Mouse (Mus musculus): ENCODE measurements around the gene Fgf7. TPM values are rescaled to one million over a fixed set of nuclear protein-coding genes. Genes with fewer than 3 reads are reported as not detected.

Fgf7 gene
- polyA plus RNA-seq, 1 experiment from 2014 or later: 0.56 TPM

- no peaks in the 10 kb centered on the region for H3K27me3 ChIP-seq (ENCODE audit: insufficient read depth, poor library complexity, severe bottlenecking)
- H3K36me3 ChIP-seq: no peaks in the 10 kb centered on the region
- H3K9me3 ChIP-seq: no peaks in the 10 kb centered on the region
- H3K4me1 ChIP-seq (replicated peaks): peaks cover 22% of the 10 kb centered on the region
- no peak overlapping the region for H3K4me3 ChIP-seq
- H3K27ac ChIP-seq: no peak overlapping the region
- WGBS: 72% methylated on average over 4 of the region's 4 CpGs
- DNase-seq (ENCODE audit: low spot score): no peak
These were observed 5.0 kb downstream of the Fgf7 start for GRCm38 (mm10) chr2:126039414-126039891.

- Histone ChIP-seq H3K9me3 (no peaks in the 10 kb centered on the region), H3K27ac (no peak overlapping the region), H3K4me3 (no peak overlapping the region), H3K4me1 (replicated peaks) (peaks cover 25% of the 10 kb centered on the region), H3K27me3 (ENCODE audit: insufficient read depth, poor library complexity, severe bottlenecking) (no peaks in the 10 kb centered on the region), H3K36me3 (no peaks in the 10 kb centered on the region)
- DNase-seq (ENCODE audit: low spot score): no peak
- WGBS: 86% methylated on average over 2 of the region's 2 CpGs
These were observed 6.2 kb downstream of the Fgf7 start for GRCm38 (mm10) chr2:126040651-126041050.

GRCm38 (mm10) chr2:126041237-126041636, 6.8 kb downstream of the Fgf7 start:
- Histone ChIP-seq H3K36me3 (no peaks in the 10 kb centered on the region), H3K27ac (no peak overlapping the region), H3K27me3 (ENCODE audit: insufficient read depth, poor library complexity, severe bottlenecking) (no peaks in the 10 kb centered on the region), H3K4me1 (replicated peaks) (peaks cover 25% of the 10 kb centered on the region), H3K9me3 (no peaks in the 10 kb centered on the region), H3K4me3 (no peak overlapping the region)
- no peak for DNase-seq (ENCODE audit: low spot score)
- 90% methylated on average over 6 of the region's 6 CpGs for WGBS

- Histone ChIP-seq H3K27me3 (ENCODE audit: insufficient read depth, poor library complexity, severe bottlenecking) (no peaks in the 10 kb centered on the region), H3K4me3 (no peak overlapping the region), H3K27ac (no peak overlapping the region), H3K36me3 (no peaks in the 10 kb centered on the region), H3K9me3 (no peaks in the 10 kb centered on the region), H3K4me1 (replicated peaks) (peaks cover 25% of the 10 kb centered on the region)
- 53% methylated on average over 3 of the region's 3 CpGs for WGBS
- DNase-seq (ENCODE audit: low spot score): no peak
These were observed 8.2 kb downstream of the Fgf7 start for GRCm38 (mm10) chr2:126042674-126043073.

GRCm38 (mm10) chr2:126045621-126046020, 11.2 kb downstream of the Fgf7 start:
- DNase-seq (ENCODE audit: low spot score): no peak
- H3K36me3 ChIP-seq: no peaks in the 10 kb centered on the region
- no peaks in the 10 kb centered on the region for H3K27me3 ChIP-seq (ENCODE audit: insufficient read depth, poor library complexity, severe bottlenecking)
- H3K27ac ChIP-seq: no peak overlapping the region
- no peak overlapping the region for H3K4me3 ChIP-seq
- WGBS: 92% methylated on average over 5 of the region's 5 CpGs
- H3K4me1 ChIP-seq (replicated peaks): peaks cover 17% of the 10 kb centered on the region
- H3K9me3 ChIP-seq: no peaks in the 10 kb centered on the region

- no peak overlapping the region for H3K4me3 ChIP-seq
- 26% methylated on average over 6 of the region's 6 CpGs for WGBS
- DNase-seq (ENCODE audit: low spot score): peak; percentile 38
These were observed 18.5 kb downstream of the Fgf7 start for GRCm38 (mm10) chr2:126052749-126053557.

GRCm38 (mm10) chr2:126053657-126054056, 19.2 kb downstream of the Fgf7 start:
- H3K36me3 ChIP-seq: no peaks in the 10 kb centered on the region
- no peak for DNase-seq (ENCODE audit: low spot score)
- no peaks in the 10 kb centered on the region for H3K27me3 ChIP-seq (ENCODE audit: insufficient read depth, poor library complexity, severe bottlenecking)
- H3K9me3 ChIP-seq: no peaks in the 10 kb centered on the region
- H3K27ac ChIP-seq: no peak overlapping the region
- WGBS: 65% methylated on average over 5 of the region's 5 CpGs
- H3K4me1 ChIP-seq (replicated peaks): peaks cover 15% of the 10 kb centered on the region
- H3K4me3 ChIP-seq: no peak overlapping the region

More at GRCm38 (mm10) chr2:126052749-126053557, 18.5 kb downstream of the Fgf7 start:
- peak overlapping the region; percentile 74 for H3K27ac ChIP-seq
- peaks cover 15% of the 10 kb centered on the region for H3K4me1 ChIP-seq (replicated peaks)
- no peaks in the 10 kb centered on the region for H3K9me3 ChIP-seq
- no peaks in the 10 kb centered on the region for H3K36me3 ChIP-seq
- no peaks in the 10 kb centered on the region for H3K27me3 ChIP-seq (ENCODE audit: insufficient read depth, poor library complexity, severe bottlenecking)

GRCm38 (mm10) chr2:126060595-126060994, 26.1 kb downstream of the Fgf7 start:
- WGBS: 75% methylated on average over 4 of the region's 4 CpGs
- Histone ChIP-seq H3K36me3 (no peaks in the 10 kb centered on the region), H3K27me3 (ENCODE audit: insufficient read depth, poor library complexity, severe bottlenecking) (no peaks in the 10 kb centered on the region), H3K4me1 (replicated peaks) (0 out of 2 replicates have a peak, but pooled peaks cover 2% of the 10 kb centered on the region), H3K27ac (no peak overlapping the region), H3K9me3 (no peaks in the 10 kb centered on the region), H3K4me3 (no peak overlapping the region)
- no peak for DNase-seq (ENCODE audit: low spot score)

GRCm38 (mm10) chr2:126061037-126061773, 26.7 kb downstream of the Fgf7 start:
- H3K4me3 ChIP-seq: no peak overlapping the region
- 0 out of 2 replicates have a peak, but pooled peaks cover 2% of the 10 kb centered on the region for H3K4me1 ChIP-seq (replicated peaks)
- H3K36me3 ChIP-seq: no peaks in the 10 kb centered on the region
- 85% methylated on average over 17 of the region's 17 CpGs for WGBS
- DNase-seq (ENCODE audit: low spot score): no peak
- H3K27me3 ChIP-seq (ENCODE audit: insufficient read depth, poor library complexity, severe bottlenecking): no peaks in the 10 kb centered on the region
- no peak overlapping the region for H3K27ac ChIP-seq
- no peaks in the 10 kb centered on the region for H3K9me3 ChIP-seq

GRCm38 (mm10) chr2:126062876-126063275, 28.4 kb downstream of the Fgf7 start:
- 86% methylated on average over 7 of the region's 7 CpGs for WGBS

GRCm38 (mm10) chr2:126064814-126065213, 30.4 kb downstream of the Fgf7 start:
- Histone ChIP-seq H3K36me3 (no peaks in the 10 kb centered on the region), H3K4me3 (no peak overlapping the region), H3K4me1 (replicated peaks) (0 out of 2 replicates have a peak, but pooled peaks cover 2% of the 10 kb centered on the region), H3K27ac (no peak overlapping the region), H3K9me3 (no peaks in the 10 kb centered on the region), H3K27me3 (ENCODE audit: insufficient read depth, poor library complexity, severe bottlenecking) (no peaks in the 10 kb centered on the region)
- DNase-seq (ENCODE audit: low spot score): no peak
- 36% methylated on average over 2 of the region's 2 CpGs for WGBS

More at GRCm38 (mm10) chr2:126062876-126063275, 28.4 kb downstream of the Fgf7 start:
- Histone ChIP-seq H3K4me3 (no peak overlapping the region), H3K27ac (no peak overlapping the region), H3K9me3 (no peaks in the 10 kb centered on the region), H3K4me1 (replicated peaks) (0 out of 2 replicates have a peak, but pooled peaks cover 2% of the 10 kb centered on the region), H3K27me3 (ENCODE audit: insufficient read depth, poor library complexity, severe bottlenecking) (no peaks in the 10 kb centered on the region), H3K36me3 (no peaks in the 10 kb centered on the region)
- DNase-seq (ENCODE audit: low spot score): no peak

- Histone ChIP-seq H3K4me1 (replicated peaks) (0 out of 2 replicates have a peak, but pooled peaks cover 2% of the 10 kb centered on the region), H3K9me3 (no peaks in the 10 kb centered on the region), H3K27ac (no peak overlapping the region), H3K4me3 (no peak overlapping the region), H3K36me3 (no peaks in the 10 kb centered on the region), H3K27me3 (ENCODE audit: insufficient read depth, poor library complexity, severe bottlenecking) (no peaks in the 10 kb centered on the region)
- 86% methylated on average over 3 of the region's 3 CpGs for WGBS
- no peak for DNase-seq (ENCODE audit: low spot score)
These were observed 30.9 kb downstream of the Fgf7 start for GRCm38 (mm10) chr2:126065303-126065856.
